In genomic region chr10:115205284-115205683, GRCm38 (mm10) we compare ENCODE assay signal across 25 mouse cellular contexts. TPM values are rescaled to one million over a fixed set of nuclear protein-coding genes. Genes with fewer than 3 reads are reported as not detected.
A peak's percentile ranks its signal among the peaks of the same experiment; 100 is the strongest.
DNase-seq lines count a peak whose midpoint lies in the region; ATAC-seq and TF ChIP-seq lines count a peak whose summit lies in the region.
"Had no signal": no experiment of that assay in that cellular context is flagged by ENCODE, and none has a peak within 500 bp of the region (broad histone marks: within the 10 kb centered on the region; RNA-seq: fewer than 3 reads in every experiment).

No protein-coding gene starts in this region.

- peaks cover 35% of the 10 kb centered on the region for H3K36me3 ChIP-seq in heart, embryonic 16.5 days (ENCODE audit: control insufficient read depth, insufficient read depth)
- peaks cover 11% of the 10 kb centered on the region for H3K36me3 ChIP-seq in ES-Bruce4 (ENCODE audit: control insufficient read depth, insufficient read depth, low read length, poor library complexity, severe bottlenecking)
- peaks cover 34% of the 10 kb centered on the region for H3K36me3 ChIP-seq in intestine, postnatal 0 days (ENCODE audit: control insufficient read depth, insufficient read depth)
- 0 out of 2 replicates have a peak, but pooled peaks cover 4% of the 10 kb centered on the region for H3K36me3 ChIP-seq in stomach, embryonic 15.5 days

- H3K9ac ChIP-seq in heart, embryonic 16.5 days (ENCODE audit: low read length): no peak overlapping the region
- H3K9ac ChIP-seq in ES-Bruce4 (ENCODE audit: low read depth, poor library complexity, severe bottlenecking): no peak overlapping the region
- no peak overlapping the region for H3K9ac ChIP-seq in intestine, postnatal 0 days (ENCODE audit: low read depth, low read length)
- no peak overlapping the region for H3K9ac ChIP-seq in stomach, embryonic 15.5 days
- H3K9ac ChIP-seq: embryonic facial prominence, embryonic 12.5 days; forebrain, embryonic 12.5 days; heart, embryonic 15.5 days; limb, embryonic 13.5 days had no signal

- no peak for DNase-seq in heart, postnatal 10 days
- no peak for DNase-seq in left cerebral cortex, postnatal 25 days (ENCODE audit: low spot score in 2 of 2)
- DNase-seq in kidney, postnatal 4 days: no peak
- DNase-seq: adrenal gland, postnatal 10 days; cerebellum, adult 2 months; cerebellum, postnatal 25 days; gastrocnemius, postnatal 36 days; kidney, adult 18-20 months; layer of hippocampus, postnatal 36 days; right cerebral cortex, postnatal 4 days had no signal

- H3K27me3 ChIP-seq in heart, embryonic 16.5 days (ENCODE audit: control insufficient read depth, insufficient read depth, low read length): no peaks in the 10 kb centered on the region
- no peaks in the 10 kb centered on the region for H3K27me3 ChIP-seq in ES-Bruce4 (ENCODE audit: control insufficient read depth, insufficient read depth, low read length, poor library complexity, severe bottlenecking)
- H3K27me3 ChIP-seq in intestine, postnatal 0 days (replicated peaks; ENCODE audit: control insufficient read depth, insufficient read depth, low read length): no peaks in the 10 kb centered on the region
- no peaks in the 10 kb centered on the region for H3K27me3 ChIP-seq in stomach, embryonic 15.5 days (replicated peaks)
- H3K27me3 ChIP-seq: embryonic facial prominence, embryonic 12.5 days; forebrain, embryonic 12.5 days; heart, embryonic 15.5 days; limb, embryonic 13.5 days had no signal

- no peak overlapping the region for H3K4me3 ChIP-seq in heart, embryonic 16.5 days (ENCODE audit: low read length)
- H3K4me3 ChIP-seq in ES-Bruce4 (ENCODE audit: low read depth, low read length): no peak overlapping the region
- H3K4me3 ChIP-seq in intestine, postnatal 0 days (ENCODE audit: low read depth, low read length): no peak overlapping the region
- no peak overlapping the region for H3K4me3 ChIP-seq in stomach, embryonic 15.5 days (replicated peaks)
- H3K4me3 ChIP-seq: embryonic facial prominence, embryonic 12.5 days; forebrain, embryonic 12.5 days; heart, embryonic 15.5 days; hindbrain, embryonic 10.5 days; limb, embryonic 13.5 days had no signal

- no peaks in the 10 kb centered on the region for H3K9me3 ChIP-seq in heart, embryonic 16.5 days (replicated peaks; ENCODE audit: control insufficient read depth, low read length)
- no peaks in the 10 kb centered on the region for H3K9me3 ChIP-seq in ES-Bruce4 (replicated peaks; ENCODE audit: control insufficient read depth, insufficient read depth, low read length, poor library complexity, severe bottlenecking)
- H3K9me3 ChIP-seq in intestine, postnatal 0 days (ENCODE audit: control insufficient read depth): no peaks in the 10 kb centered on the region
- H3K9me3 ChIP-seq in stomach, embryonic 15.5 days: no peaks in the 10 kb centered on the region
- H3K9me3 ChIP-seq: embryonic facial prominence, embryonic 12.5 days; forebrain, embryonic 12.5 days; heart, embryonic 15.5 days; hindbrain, embryonic 10.5 days; limb, embryonic 13.5 days had no signal

- H3K4me1 ChIP-seq in heart, embryonic 16.5 days (ENCODE audit: control insufficient read depth, insufficient read depth, low read length): no peaks in the 10 kb centered on the region
- H3K4me1 ChIP-seq in ES-Bruce4 (ENCODE audit: control insufficient read depth, insufficient read depth, low read length): peaks cover 5% of the 10 kb centered on the region
- H3K4me1 ChIP-seq in intestine, postnatal 0 days (replicated peaks; ENCODE audit: control insufficient read depth, insufficient read depth, low read length): no peaks in the 10 kb centered on the region
- no peaks in the 10 kb centered on the region for H3K4me1 ChIP-seq in stomach, embryonic 15.5 days
- H3K4me1 ChIP-seq: embryonic facial prominence, embryonic 12.5 days; forebrain, embryonic 12.5 days; heart, embryonic 15.5 days; hindbrain, embryonic 10.5 days; limb, embryonic 13.5 days had no signal

- no peak for TF ChIP-seq POLR2A in ES-Bruce4 (IDR thresholded peaks at IDR 0.05; ENCODE audit: insufficient read depth, low read length)

- TF ChIP-seq CTCF in ES-Bruce4 (IDR thresholded peaks at IDR 0.05; ENCODE audit: low read depth, low read length): no peak
- no peak for TF ChIP-seq CTCF in intestine, postnatal 0 days (IDR thresholded peaks at IDR 0.05; ENCODE audit: low read depth)

- TF ChIP-seq EP300 in ES-Bruce4 (IDR thresholded peaks at IDR 0.05; ENCODE audit: insufficient read depth, low read depth, low read length): no peak

- H3K4me2 ChIP-seq in heart, embryonic 16.5 days (ENCODE audit: low read depth, low read length): no peak overlapping the region
- H3K4me2 ChIP-seq in intestine, postnatal 0 days (replicated peaks; ENCODE audit: low read depth): no peak overlapping the region
- H3K4me2 ChIP-seq in stomach, embryonic 15.5 days: no peak overlapping the region
- H3K4me2 ChIP-seq: embryonic facial prominence, embryonic 12.5 days; forebrain, embryonic 12.5 days; heart, embryonic 15.5 days; limb, embryonic 13.5 days had no signal

- intact Hi-C loops in heart, postnatal 10 days (cut with DNase I): no loop called here
- intact Hi-C loops in left cerebral cortex, postnatal 25 days (cut with DNase I): no loop called here

- H3K27ac ChIP-seq in heart, embryonic 16.5 days (ENCODE audit: low read length): no peak overlapping the region
- H3K27ac ChIP-seq in ES-Bruce4 (ENCODE audit: insufficient read depth, low read length): 0 out of 2 replicates have a peak overlapping the region, but pooled peaks have one; percentile 4
- H3K27ac ChIP-seq in intestine, postnatal 0 days (ENCODE audit: low read depth, low read length): no peak overlapping the region
- H3K27ac ChIP-seq in stomach, embryonic 15.5 days: no peak overlapping the region
- H3K27ac ChIP-seq: embryonic facial prominence, embryonic 12.5 days; forebrain, embryonic 12.5 days; heart, embryonic 15.5 days; hindbrain, embryonic 10.5 days; limb, embryonic 13.5 days had no signal

- ATAC-seq in heart, embryonic 16.5 days (replicated peaks; ENCODE audit: extremely low read depth, insufficient read depth, low FRiP score): 0 out of 2 replicates have a peak, but pooled peaks have one; percentile 10
- ATAC-seq in intestine, postnatal 0 days: peak; percentile 67
- ATAC-seq in stomach, embryonic 15.5 days (ENCODE audit: insufficient read depth, low FRiP score, low read depth): peak; percentile 60; the same call in 1 of the 2 replicates
- no peak for ATAC-seq in erythroid progenitor cell, adult 5-6 weeks (replicated peaks; ENCODE audit: low FRiP score, poor library complexity, severe bottlenecking)
- ATAC-seq: CD4-positive, CD25-positive, alpha-beta regulatory T cell, adult 4 months; hindbrain, embryonic 16.5 days had no signal

- WGBS in heart, embryonic 16.5 days: 26% methylated on average over 1 of the region's 1 CpGs
- 33% methylated on average over 1 of the region's 1 CpGs for WGBS in intestine, postnatal 0 days
- WGBS in stomach, embryonic 15.5 days: 61% methylated on average over 1 of the region's 1 CpGs

RNA-seq across cellular contexts. Expression of gene Tph2, which starts 20.5 kb away (rescaled TPM):
- 0.05 TPM in 1 of 2 replicates, not detected in the other for polyA plus RNA-seq in heart, embryonic 16.5 days (2015; fragmentation: Nextera tagmentation; extraction: Ambion mirVana)
- total RNA-seq in heart, postnatal 10 days (2021): not detected
- not detected in 2 replicates for polyA plus RNA-seq in ES-Bruce4 (2011; ENCODE audit: insufficient read depth, insufficient read length, low read depth, missing spikeins)
- not detected in 2 replicates for polyA plus RNA-seq in intestine, postnatal 0 days (2015; fragmentation: Nextera tagmentation; extraction: Ambion mirVana)
- 0.06 TPM in 1 of 2 replicates, not detected in the other for polyA plus RNA-seq in stomach, embryonic 15.5 days (2015; fragmentation: Nextera tagmentation; extraction: Ambion mirVana)
- total RNA-seq in erythroid progenitor cell, adult 5-6 weeks (2015; ENCODE audit: low replicate concordance): not detected in 2 replicates
- total RNA-seq in erythroid progenitor cell, adult 5-6 weeks (2017; ENCODE audit: low replicate concordance): not detected in 2 replicates
- 1 to 10 TPM in 1 of 2 experiments, under 1 TPM in 1; 0.43 to 1.2 TPM for total RNA-seq in left cerebral cortex, postnatal 25 days (2021)
- total RNA-seq: adrenal gland, postnatal 10 days; gastrocnemius, postnatal 36 days; heart, adult 8-10 months had no signal
- polyA plus RNA-seq: CD4-positive, CD25-positive, alpha-beta regulatory T cell, adult 4 months; forebrain, embryonic 12.5 days; heart, embryonic 15.5 days; liver, embryonic 16.5 days; urinary bladder, adult 2 months had no signal

RNA-seq across cellular contexts. Expression of gene Tbc1d15, which starts 46.0 kb away (rescaled TPM):
- polyA plus RNA-seq in heart, embryonic 16.5 days (2015; fragmentation: Nextera tagmentation; extraction: Ambion mirVana): 35.3 and 42.2 TPM in 2 replicates
- 10 to 100 TPM; 51.4 to 51.9 TPM for total RNA-seq in heart, postnatal 10 days (2021)
- 183 and 198 TPM in 2 replicates for polyA plus RNA-seq in ES-Bruce4 (2011; ENCODE audit: insufficient read depth, insufficient read length, low read depth, missing spikeins)
- 59.9 and 65.1 TPM in 2 replicates for polyA plus RNA-seq in intestine, postnatal 0 days (2015; fragmentation: Nextera tagmentation; extraction: Ambion mirVana)
- polyA plus RNA-seq in stomach, embryonic 15.5 days (2015; fragmentation: Nextera tagmentation; extraction: Ambion mirVana): 51.5 and 65.2 TPM in 2 replicates
- 38.1 and 41.4 TPM in 2 replicates for total RNA-seq in erythroid progenitor cell, adult 5-6 weeks (2015; ENCODE audit: low replicate concordance)
- total RNA-seq in erythroid progenitor cell, adult 5-6 weeks (2017; ENCODE audit: low replicate concordance): 38.0 and 49.1 TPM in 2 replicates
- total RNA-seq in left cerebral cortex, postnatal 25 days (2021): 10 to 100 TPM; 47.8 to 49.2 TPM
